Mouse (Mus musculus): ENCODE results near the gene Pan2. TPM values are rescaled to one million over a fixed set of nuclear protein-coding genes. Genes with fewer than 3 reads are reported as not detected.

Gene Pan2
- polyA plus RNA-seq, 1 experiment, result 32.1 TPM

GRCm38 (mm10) chr10:128297622-128298021 is 5.5 kb upstream of the Pan2 start:
- 85% methylated on average over 11 of the region's 11 CpGs for WGBS
- TF ChIP-seq POLR2A (IDR thresholded peaks at IDR 0.05; ENCODE audit: borderline replicate concordance, control insufficient read depth, low read depth, low read length) (no peak), CTCF (IDR thresholded peaks at IDR 0.05; ENCODE audit: control insufficient read depth, insufficient read depth, low read length) (no peak)
- H3K4me1 ChIP-seq (ENCODE audit: control insufficient read depth, insufficient read depth, low read length), result peaks cover 3% of the 10 kb centered on the region; the same call in 1 of the 2 replicates
- no peak overlapping the region for H3K4me3 ChIP-seq (replicated peaks; ENCODE audit: control insufficient read depth, low read depth, low read length)
- H3K27ac ChIP-seq (ENCODE audit: control insufficient read depth, insufficient read depth, low read depth, low read length, poor library complexity), result peak overlapping the region; percentile 44

- 20% methylated on average over 6 of the region's 6 CpGs for WGBS
- H3K27ac ChIP-seq (ENCODE audit: control insufficient read depth, insufficient read depth, low read depth, low read length, poor library complexity), result peak overlapping the region; percentile 44; the same call in 1 of the 2 replicates
- peaks cover 3% of the 10 kb centered on the region; the same call in 1 of the 2 replicates for H3K4me1 ChIP-seq (ENCODE audit: control insufficient read depth, insufficient read depth, low read length)
- no peak for TF ChIP-seq POLR2A (IDR thresholded peaks at IDR 0.05; ENCODE audit: borderline replicate concordance, control insufficient read depth, low read depth, low read length)
- no peak for TF ChIP-seq CTCF (IDR thresholded peaks at IDR 0.05; ENCODE audit: control insufficient read depth, insufficient read depth, low read length)
- H3K4me3 ChIP-seq (replicated peaks; ENCODE audit: control insufficient read depth, low read depth, low read length), result no peak overlapping the region
These were observed 4.9 kb upstream of the Pan2 start for GRCm38 (mm10) chr10:128298243-128298642.

- no peak within 1 kb of the TSS for H3K4me3 ChIP-seq (replicated peaks; ENCODE audit: control insufficient read depth, low read depth, low read length)
- WGBS, result 51% methylated on average over 11 of the region's 11 CpGs
- H3K27ac ChIP-seq (ENCODE audit: control insufficient read depth, insufficient read depth, low read depth, low read length, poor library complexity), result peak within 1 kb of the TSS; percentile 44
- peaks cover 3% of the 10 kb centered on the region; the same call in 1 of the 2 replicates for H3K4me1 ChIP-seq (ENCODE audit: control insufficient read depth, insufficient read depth, low read length)
- no peak for TF ChIP-seq CTCF (IDR thresholded peaks at IDR 0.05; ENCODE audit: control insufficient read depth, insufficient read depth, low read length)
- TF ChIP-seq POLR2A (IDR thresholded peaks at IDR 0.05; ENCODE audit: borderline replicate concordance, control insufficient read depth, low read depth, low read length), result no peak
These were observed 4.4 kb upstream of the Pan2 start, which contains the start of gene Il23a for GRCm38 (mm10) chr10:128298702-128299171. TSS of gene Il23a (minus strand) at chr10:128298752.

- Histone ChIP-seq H3K4me1 (ENCODE audit: control insufficient read depth, insufficient read depth, low read length) (peaks cover 5% of the 10 kb centered on the region; the same call in 1 of the 2 replicates), H3K4me3 (replicated peaks; ENCODE audit: control insufficient read depth, low read depth, low read length) (no peak overlapping the region), H3K27ac (ENCODE audit: control insufficient read depth, insufficient read depth, low read depth, low read length, poor library complexity) (no peak overlapping the region)
- TF ChIP-seq CTCF (IDR thresholded peaks at IDR 0.05; ENCODE audit: control insufficient read depth, insufficient read depth, low read length) (no peak), POLR2A (IDR thresholded peaks at IDR 0.05; ENCODE audit: borderline replicate concordance, control insufficient read depth, low read depth, low read length) (no peak)
- 20% methylated on average over 3 of the region's 3 CpGs for WGBS
These were observed 778 bp upstream of the Pan2 start for GRCm38 (mm10) chr10:128302357-128302756.

- TF ChIP-seq POLR2A (IDR thresholded peaks at IDR 0.05; ENCODE audit: borderline replicate concordance, control insufficient read depth, low read depth, low read length) (no peak), CTCF (IDR thresholded peaks at IDR 0.05; ENCODE audit: control insufficient read depth, insufficient read depth, low read length) (no peak)
- 0% methylated on average over 9 of the region's 9 CpGs for WGBS
- Histone ChIP-seq H3K4me1 (ENCODE audit: control insufficient read depth, insufficient read depth, low read length) (peaks cover 4% of the 10 kb centered on the region; the same call in 1 of the 2 replicates), H3K4me3 (replicated peaks; ENCODE audit: control insufficient read depth, low read depth, low read length) (peak overlapping the region; percentile 65), H3K27ac (ENCODE audit: control insufficient read depth, insufficient read depth, low read depth, low read length, poor library complexity) (peak overlapping the region; percentile 73)
These were observed 380 bp upstream of the Pan2 start for GRCm38 (mm10) chr10:128302785-128303125.

- no peaks in the 10 kb centered on the region for H3K4me1 ChIP-seq (ENCODE audit: control insufficient read depth, insufficient read depth, low read length)
- WGBS, result 89% methylated on average over 7 of the region's 7 CpGs
- H3K27ac ChIP-seq (ENCODE audit: control insufficient read depth, insufficient read depth, low read depth, low read length, poor library complexity), result no peak overlapping the region
- no peak overlapping the region for H3K4me3 ChIP-seq (replicated peaks; ENCODE audit: control insufficient read depth, low read depth, low read length)
- TF ChIP-seq CTCF (IDR thresholded peaks at IDR 0.05; ENCODE audit: control insufficient read depth, insufficient read depth, low read length) (no peak), POLR2A (IDR thresholded peaks at IDR 0.05; ENCODE audit: borderline replicate concordance, control insufficient read depth, low read depth, low read length) (no peak)
These were observed 6.5 kb downstream of the Pan2 start for GRCm38 (mm10) chr10:128309654-128310053.

GRCm38 (mm10) chr10:128310177-128310576 is 7.0 kb downstream of the Pan2 start:
- 79% methylated on average over 11 of the region's 11 CpGs for WGBS
- Histone ChIP-seq H3K4me1 (ENCODE audit: control insufficient read depth, insufficient read depth, low read length) (no peaks in the 10 kb centered on the region), H3K4me3 (replicated peaks; ENCODE audit: control insufficient read depth, low read depth, low read length) (no peak overlapping the region), H3K27ac (ENCODE audit: control insufficient read depth, insufficient read depth, low read depth, low read length, poor library complexity) (no peak overlapping the region)
- TF ChIP-seq POLR2A (IDR thresholded peaks at IDR 0.05; ENCODE audit: borderline replicate concordance, control insufficient read depth, low read depth, low read length) (no peak), CTCF (IDR thresholded peaks at IDR 0.05; ENCODE audit: control insufficient read depth, insufficient read depth, low read length) (no peak)

GRCm38 (mm10) chr10:128310902-128311301 is 7.8 kb downstream of the Pan2 start:
- no peak for TF ChIP-seq POLR2A (IDR thresholded peaks at IDR 0.05; ENCODE audit: borderline replicate concordance, control insufficient read depth, low read depth, low read length)
- no peak for TF ChIP-seq CTCF (IDR thresholded peaks at IDR 0.05; ENCODE audit: control insufficient read depth, insufficient read depth, low read length)
- 43% methylated on average over 4 of the region's 4 CpGs for WGBS
- H3K27ac ChIP-seq (ENCODE audit: control insufficient read depth, insufficient read depth, low read depth, low read length, poor library complexity), result no peak overlapping the region
- H3K4me3 ChIP-seq (replicated peaks; ENCODE audit: control insufficient read depth, low read depth, low read length), result no peak overlapping the region
- H3K4me1 ChIP-seq (ENCODE audit: control insufficient read depth, insufficient read depth, low read length), result no peaks in the 10 kb centered on the region

GRCm38 (mm10) chr10:128315578-128315977 is 12.4 kb downstream of the Pan2 start:
- WGBS, result 83% methylated on average over 8 of the region's 8 CpGs

More at GRCm38 (mm10) chr10:128315578-128315977, 12.4 kb downstream of the Pan2 start:
- TF ChIP-seq CTCF (IDR thresholded peaks at IDR 0.05; ENCODE audit: control insufficient read depth, insufficient read depth, low read length) (no peak), POLR2A (IDR thresholded peaks at IDR 0.05; ENCODE audit: borderline replicate concordance, control insufficient read depth, low read depth, low read length) (no peak)
- H3K4me3 ChIP-seq (replicated peaks; ENCODE audit: control insufficient read depth, low read depth, low read length), result no peak overlapping the region
- H3K4me1 ChIP-seq (ENCODE audit: control insufficient read depth, insufficient read depth, low read length), result no peaks in the 10 kb centered on the region
- no peak overlapping the region for H3K27ac ChIP-seq (ENCODE audit: control insufficient read depth, insufficient read depth, low read depth, low read length, poor library complexity)

All from bone marrow, adult 2 months (tissue).